Mouse (Mus musculus): ENCODE data around the gene Ugt1a6b.
"Not testable (repeated sequence)": the region's sequence is repeated elsewhere in the genome, so short reads cannot be mapped to it uniquely, and the experiment has no call there.

- TF ChIP-seq CTCF (IDR thresholded peaks at IDR 0.05; ENCODE audit: low read depth); EP300 (optimal IDR thresholded peaks at IDR 0.05): not testable (repeated sequence)
These were observed 9.7 kb downstream of the Ugt1a6b start for GRCm38 (mm10) chr1:88112769-88113168.
